Mouse (Mus musculus): ENCODE measurements around the gene Dop1b. TPM values are rescaled to one million over a fixed set of nuclear protein-coding genes. Genes with fewer than 3 reads are reported as not detected.
"Not testable (repeated sequence)": the region's sequence is repeated elsewhere in the genome, so short reads cannot be mapped to it uniquely, and the experiment has no call there.

The Dop1b gene
- total RNA-seq, 2 experiments from 2014 or later: 94.6 to 97.1 TPM

GRCm38 (mm10) chr16:93822433-93823225, 110.9 kb downstream of the Dop1b start:
- DNase-seq; intact Hi-C loops (cut with DNase I): not testable (repeated sequence)

- no peak for DNase-seq
These were observed 113.1 kb downstream of the Dop1b start for GRCm38 (mm10) chr16:93824799-93825198.

GRCm38 (mm10) chr16:93825463-93825862, 113.8 kb downstream of the Dop1b start:
- intact Hi-C loops (cut with DNase I): no loop called here
- no peak for DNase-seq

More at GRCm38 (mm10) chr16:93824799-93825198, 113.1 kb downstream of the Dop1b start:
- intact Hi-C loops (cut with DNase I): no loop called here

DNA sequence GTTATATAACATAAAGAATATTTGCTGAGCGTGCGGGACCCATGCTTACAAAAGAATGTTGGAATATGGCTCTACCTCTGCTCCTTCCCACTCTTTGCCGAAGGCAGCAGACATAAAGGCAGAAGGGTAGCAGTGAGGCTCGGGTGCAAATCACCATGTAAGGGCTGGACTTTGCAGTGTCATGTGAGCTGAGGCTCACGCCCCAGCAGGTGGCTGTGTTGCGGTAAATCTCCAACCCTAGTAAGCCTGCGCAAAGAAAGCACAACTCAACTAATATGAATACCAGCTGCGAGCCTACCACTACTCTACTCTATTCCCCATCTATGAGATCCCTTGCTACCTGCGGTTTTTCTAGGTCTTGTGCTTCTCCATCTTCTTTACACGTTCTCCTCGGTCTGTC, 114.3 kb downstream of the Dop1b start:
- no peak for DNase-seq
- intact Hi-C loops (cut with DNase I): no loop called here

DNA sequence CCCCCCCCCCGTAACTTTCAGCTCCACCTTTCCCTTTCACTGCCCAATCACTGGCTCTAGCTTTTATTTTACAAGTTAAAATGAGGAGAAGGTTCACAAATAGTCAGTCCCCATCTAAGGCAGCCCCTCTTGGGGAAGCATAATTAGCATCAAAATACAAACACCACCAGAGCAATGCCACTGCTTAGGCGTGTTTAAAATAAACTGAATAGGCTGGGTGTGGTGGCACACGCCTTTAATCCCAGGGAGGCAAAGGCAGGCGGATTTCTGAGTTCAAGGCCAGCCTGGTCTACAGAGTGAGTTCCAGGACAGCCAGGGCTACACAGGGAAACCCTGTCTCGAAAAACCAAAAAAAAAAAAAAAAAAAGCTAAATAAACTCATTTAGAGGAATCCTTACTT, 114.8 kb downstream of the Dop1b start:
- intact Hi-C loops (cut with DNase I): not testable (repeated sequence)

GRCm38 (mm10) chr16:93826909-93827308, 115.2 kb downstream of the Dop1b start:
- intact Hi-C loops (cut with DNase I): no loop called here
- DNase-seq: no peak

More for the DNA sequence above, 114.8 kb downstream of the Dop1b start:
- DNase-seq: not testable (repeated sequence)

- DNase-seq: no peak
- intact Hi-C loops (cut with DNase I): no loop called here
These were observed 117.8 kb downstream of the Dop1b start for GRCm38 (mm10) chr16:93829526-93829925.

DNA sequence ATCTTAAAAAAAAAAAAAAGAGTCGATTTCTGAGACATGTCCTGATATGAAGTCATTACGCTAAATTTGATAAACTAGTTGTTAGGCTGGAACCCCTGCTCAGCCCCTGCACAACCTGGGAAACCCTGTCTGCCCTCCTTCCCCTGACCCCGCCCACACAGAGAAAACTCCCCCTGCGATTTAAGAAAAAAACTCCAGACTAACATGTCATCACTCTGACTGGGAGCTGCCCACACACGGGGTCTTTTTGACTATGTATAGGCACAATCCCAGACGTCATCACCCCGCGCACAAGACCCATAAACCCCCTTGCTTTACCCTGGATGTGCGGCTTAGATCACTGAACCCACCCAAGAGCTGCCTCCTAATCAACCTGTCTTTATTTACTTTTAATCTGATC, 118.4 kb downstream of the Dop1b start:
- intact Hi-C loops (cut with DNase I): no loop called here
- DNase-seq: no peak

GRCm38 (mm10) chr16:93830916-93831315, 119.2 kb downstream of the Dop1b start:
- intact Hi-C loops (cut with DNase I): no loop called here

DNA sequence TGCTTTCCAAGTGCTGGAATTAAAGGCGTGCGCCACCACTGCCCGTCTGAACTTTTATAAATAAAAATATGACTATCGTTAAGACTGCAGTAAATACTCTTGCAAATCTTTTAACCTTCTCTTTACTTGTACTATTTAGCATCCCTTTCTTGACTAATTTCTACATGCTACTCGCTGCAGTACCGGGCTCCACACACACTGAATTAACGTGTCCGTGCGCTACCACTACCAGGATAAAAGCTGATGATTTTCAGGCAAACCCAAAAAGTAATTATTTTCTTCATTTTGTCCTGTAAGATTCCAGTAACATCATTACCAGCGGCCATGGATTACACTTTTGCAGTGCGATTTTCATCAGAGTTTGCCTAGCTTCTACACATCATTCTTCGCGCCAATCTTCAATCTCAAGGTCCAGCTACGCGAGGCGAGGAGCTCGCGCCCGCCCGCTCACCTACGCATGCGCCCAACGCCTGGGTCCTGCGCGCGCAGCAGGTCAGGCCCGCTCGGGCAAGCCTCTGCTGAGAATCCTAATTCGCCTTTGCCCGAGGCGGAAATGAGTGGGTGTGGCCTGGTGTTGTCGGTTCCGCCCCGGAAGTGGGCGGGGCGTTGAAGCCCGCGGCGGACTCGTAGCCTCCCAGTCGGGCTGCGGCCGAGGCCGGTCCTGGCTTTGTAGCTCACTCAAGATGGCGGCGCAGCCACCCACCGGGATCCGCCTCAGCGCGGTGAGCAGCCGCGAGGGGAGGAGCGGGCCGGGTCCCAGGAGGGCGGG, 120.1 kb downstream of the Dop1b start, which contains the start of gene Morc3:
Gene Morc3 (plus strand): TSS at position 495 of the 769 bp plus-strand sequence.
- intact Hi-C loops (cut with DNase I): no loop called here

More at GRCm38 (mm10) chr16:93830916-93831315, 119.2 kb downstream of the Dop1b start:
- DNase-seq: peak; percentile 24

GRCm38 (mm10) chr16:93832451-93833276, 121.0 kb downstream of the Dop1b start:
- intact Hi-C loops (cut with DNase I): no loop called here
- no peak for DNase-seq

More for the DNA sequence above, 120.1 kb downstream of the Dop1b start, which contains the start of gene Morc3:
- DNase-seq: peak; percentile 100

GRCm38 (mm10) chr16:93833551-93833950, 121.8 kb downstream of the Dop1b start:
- no peak for DNase-seq
- intact Hi-C loops (cut with DNase I): no loop called here

DNA sequence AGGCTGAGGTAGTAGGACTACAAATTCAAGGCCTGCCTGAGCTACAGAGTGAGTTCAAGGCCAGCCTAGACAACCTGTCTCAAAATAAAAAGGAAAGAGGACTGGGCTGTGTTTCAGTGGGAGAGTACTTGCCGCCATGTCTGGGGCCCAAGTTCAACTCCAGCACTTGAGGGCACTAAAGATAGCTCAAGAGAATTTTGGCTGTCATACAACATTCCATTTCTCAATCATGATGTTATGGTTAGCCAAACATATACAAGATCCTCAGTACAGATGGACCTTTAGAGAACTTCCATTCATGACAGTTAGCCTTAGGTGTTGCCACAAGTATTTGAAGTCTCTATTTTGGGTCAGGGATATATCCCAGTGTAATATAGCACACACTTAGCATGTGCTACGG, 122.4 kb downstream of the Dop1b start:
- intact Hi-C loops (cut with DNase I): no loop called here
- no peak for DNase-seq

DNA sequence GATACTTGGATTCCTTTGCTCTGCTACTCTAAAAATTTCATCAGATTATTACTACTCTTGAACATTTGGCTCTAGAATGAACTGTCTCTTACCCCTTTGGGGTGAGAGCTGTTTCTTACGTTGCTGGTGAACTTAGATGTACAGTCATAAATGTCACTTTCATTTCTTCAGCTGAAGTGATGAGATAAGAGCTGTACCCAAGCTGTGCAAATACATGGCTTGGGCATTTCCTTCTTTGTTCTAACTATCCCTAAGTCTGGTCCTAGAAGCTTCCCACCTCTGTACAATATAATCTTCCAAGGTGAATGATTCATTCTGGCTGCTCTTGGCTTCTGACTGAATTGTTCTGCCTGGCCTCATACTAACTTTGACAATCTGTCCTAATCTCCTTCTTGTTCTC, 127.3 kb downstream of the Dop1b start:
- intact Hi-C loops (cut with DNase I): no loop called here
- no peak for DNase-seq

DNA sequence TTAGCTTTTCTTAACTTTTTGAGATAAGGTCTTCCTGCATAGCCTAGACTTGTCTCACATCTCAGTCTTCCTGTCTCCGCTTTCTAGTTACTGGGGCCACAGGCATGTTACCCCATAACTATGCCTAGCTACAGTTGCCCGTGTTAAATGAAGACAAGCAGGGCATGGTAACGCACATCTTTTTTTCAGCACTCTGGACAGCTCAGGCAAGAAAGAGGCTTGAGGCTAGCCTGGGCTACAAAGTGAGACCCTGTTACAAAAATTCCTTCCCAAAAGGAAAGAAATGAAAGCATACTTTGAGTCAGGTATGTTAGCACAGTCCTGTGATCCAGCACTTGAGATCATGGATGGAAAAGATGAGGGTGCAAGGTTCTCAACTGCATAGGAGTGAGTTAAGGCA, 138.8 kb downstream of the Dop1b start:
- intact Hi-C loops (cut with DNase I): no loop called here
- DNase-seq: no peak

DNA sequence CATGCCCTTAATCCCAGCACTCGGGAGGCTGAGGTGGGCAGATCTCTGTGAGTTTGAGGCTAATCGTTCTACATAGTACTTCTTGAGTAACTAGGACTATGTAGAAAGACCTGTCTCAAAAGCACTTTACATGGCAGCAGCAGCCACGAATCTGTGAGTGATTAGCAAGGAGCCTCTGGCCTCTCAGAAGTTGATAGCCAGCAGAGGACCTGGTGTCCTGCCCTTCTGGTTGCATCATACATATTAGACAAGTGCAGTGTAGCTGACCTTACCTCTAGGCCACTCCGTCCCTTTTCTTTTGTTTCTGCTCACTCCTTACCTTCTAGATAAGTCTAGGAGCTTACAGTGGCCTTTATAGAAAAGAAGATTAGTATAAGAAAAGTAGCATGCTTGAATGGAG, 148.3 kb downstream of the Dop1b start:
- DNase-seq: no peak
- intact Hi-C loops (cut with DNase I): no loop called here

Other genes starting within 250 kb of the Dop1b start
- gene Setd4, start 107.8 kb upstream of the Dop1b start, total RNA-seq (2021): 10 to 100 TPM; 13.7 to 14.5 TPM
- 10 to 100 TPM; 57.6 to 58.1 TPM for gene Cbr1, start 106.1 kb upstream of the Dop1b start, total RNA-seq (2021)
- 1 to 10 TPM; 1.6 to 2.5 TPM for gene Gm5678, start 83.8 kb upstream of the Dop1b start, total RNA-seq (2021)
- gene Cbr3, start 28.7 kb upstream of the Dop1b start, total RNA-seq (2021): 1 to 10 TPM; 7.3 to 8.1 TPM
- gene Morc3, start 120.2 kb downstream of the Dop1b start, total RNA-seq (2021): 10 to 100 TPM; 38.0 to 45.6 TPM
- gene Chaf1b, start 172.0 kb downstream of the Dop1b start, total RNA-seq (2021): 1 to 10 TPM; 7.6 to 8.2 TPM

Data from left cerebral cortex, postnatal 4 days (tissue).